Mouse (Mus musculus): ENCODE data around the gene Cdadc1. TPM values are rescaled to one million over a fixed set of nuclear protein-coding genes. Genes with fewer than 3 reads are reported as not detected.

Cdadc1 gene
- 24.7 and 28.9 TPM in 2 replicates for polyA plus RNA-seq (2016; fragmentation: Nextera tagmentation; extraction: Ambion mirVana)

- peak within 1 kb of the TSS; percentile 95 for H3K4me3 ChIP-seq
- H3K9me3 ChIP-seq, result no peaks in the 10 kb centered on the region
- peak; percentile 94 for DNase-seq (ENCODE audit: low spot score)
- peaks cover 8% of the 10 kb centered on the region; the same call in 1 of the 2 replicates for H3K36me3 ChIP-seq (replicated peaks)
- WGBS, result under 1% methylated on average over 48 of the region's 48 CpGs
- H3K27me3 ChIP-seq (replicated peaks; ENCODE audit: low read depth, poor library complexity, severe bottlenecking), result no peaks in the 10 kb centered on the region
- peaks cover 14% of the 10 kb centered on the region for H3K4me1 ChIP-seq
- H3K27ac ChIP-seq (replicated peaks), result peak within 1 kb of the TSS; percentile 84
These were observed at the start of gene Cdadc1 for GRCm38 (mm10) chr14:59597398-59598259. TSS of gene Cdadc1 (minus strand) at chr14:59597959.

- WGBS, result 73% methylated on average over 16 of the region's 16 CpGs
- peaks cover 58% of the 10 kb centered on the region for H3K4me1 ChIP-seq
- H3K9me3 ChIP-seq, result no peaks in the 10 kb centered on the region
- H3K27ac ChIP-seq (replicated peaks), result peak overlapping the region; percentile 49
- DNase-seq (ENCODE audit: low spot score), result no peak
- H3K4me3 ChIP-seq, result no peak overlapping the region
- H3K36me3 ChIP-seq (replicated peaks), result no peaks in the 10 kb centered on the region
- H3K27me3 ChIP-seq (replicated peaks; ENCODE audit: low read depth, poor library complexity, severe bottlenecking), result peaks cover 26% of the 10 kb centered on the region; the same call in 1 of the 2 replicates
These were observed 49.3 kb upstream of the Cdadc1 start for GRCm38 (mm10) chr14:59646826-59647697.

- H3K9me3 ChIP-seq, result no peaks in the 10 kb centered on the region
- no peak overlapping the region for H3K4me3 ChIP-seq
- peaks cover 26% of the 10 kb centered on the region; the same call in 1 of the 2 replicates for H3K27me3 ChIP-seq (replicated peaks; ENCODE audit: low read depth, poor library complexity, severe bottlenecking)
- no peak overlapping the region for H3K27ac ChIP-seq (replicated peaks)
- DNase-seq (ENCODE audit: low spot score), result no peak
- 68% methylated on average over 3 of the region's 3 CpGs for WGBS
- H3K4me1 ChIP-seq, result peaks cover 77% of the 10 kb centered on the region
- no peaks in the 10 kb centered on the region for H3K36me3 ChIP-seq (replicated peaks)
These were observed 47.1 kb upstream of the Cdadc1 start for GRCm38 (mm10) chr14:59644896-59645295.

GRCm38 (mm10) chr14:59644166-59644565 lies 46.4 kb upstream of the Cdadc1 start:
- 85% methylated on average over 1 of the region's 1 CpGs for WGBS
- no peak for DNase-seq (ENCODE audit: low spot score)
- H3K4me3 ChIP-seq, result no peak overlapping the region
- no peaks in the 10 kb centered on the region for H3K9me3 ChIP-seq
- no peaks in the 10 kb centered on the region for H3K36me3 ChIP-seq (replicated peaks)
- peaks cover 22% of the 10 kb centered on the region for H3K27me3 ChIP-seq (replicated peaks; ENCODE audit: low read depth, poor library complexity, severe bottlenecking)
- H3K4me1 ChIP-seq, result peaks cover 79% of the 10 kb centered on the region
- no peak overlapping the region for H3K27ac ChIP-seq (replicated peaks)

- no peak for DNase-seq (ENCODE audit: low spot score)
- 58% methylated on average over 12 of the region's 12 CpGs for WGBS
- Histone ChIP-seq H3K36me3 (replicated peaks) (no peaks in the 10 kb centered on the region), H3K4me3 (no peak overlapping the region), H3K27ac (replicated peaks) (peak overlapping the region; percentile 30; the same call in 1 of the 2 replicates), H3K4me1 (peaks cover 79% of the 10 kb centered on the region), H3K9me3 (no peaks in the 10 kb centered on the region), H3K27me3 (replicated peaks; ENCODE audit: low read depth, poor library complexity, severe bottlenecking) (peaks cover 27% of the 10 kb centered on the region)
These were observed 45.8 kb upstream of the Cdadc1 start for GRCm38 (mm10) chr14:59643582-59643981.

GRCm38 (mm10) chr14:59641856-59642255 lies 44.1 kb upstream of the Cdadc1 start:
- Histone ChIP-seq H3K36me3 (replicated peaks) (no peaks in the 10 kb centered on the region), H3K9me3 (no peaks in the 10 kb centered on the region), H3K27ac (replicated peaks) (no peak overlapping the region), H3K27me3 (replicated peaks; ENCODE audit: low read depth, poor library complexity, severe bottlenecking) (peaks cover 39% of the 10 kb centered on the region), H3K4me3 (no peak overlapping the region), H3K4me1 (peaks cover 68% of the 10 kb centered on the region)
- DNase-seq (ENCODE audit: low spot score), result peak; percentile 64
- 28% methylated on average over 5 of the region's 5 CpGs for whole genome bisulfite sequencing

GRCm38 (mm10) chr14:59638906-59639703 lies 41.3 kb upstream of the Cdadc1 start:
- 49% methylated on average over 7 of the region's 7 CpGs for WGBS
- Histone ChIP-seq H3K27me3 (replicated peaks; ENCODE audit: low read depth, poor library complexity, severe bottlenecking) (peaks cover 26% of the 10 kb centered on the region), H3K36me3 (replicated peaks) (no peaks in the 10 kb centered on the region), H3K9me3 (no peaks in the 10 kb centered on the region), H3K27ac (replicated peaks) (peak overlapping the region; percentile 41), H3K4me3 (no peak overlapping the region), H3K4me1 (peaks cover 50% of the 10 kb centered on the region)
- no peak for DNase-seq (ENCODE audit: low spot score)

GRCm38 (mm10) chr14:59633988-59634387 lies 36.2 kb upstream of the Cdadc1 start:
- Histone ChIP-seq H3K27ac (replicated peaks) (no peak overlapping the region), H3K27me3 (replicated peaks; ENCODE audit: low read depth, poor library complexity, severe bottlenecking) (peaks cover 33% of the 10 kb centered on the region), H3K4me3 (no peak overlapping the region), H3K4me1 (peaks cover 12% of the 10 kb centered on the region; the same call in 1 of the 2 replicates), H3K36me3 (replicated peaks) (peaks cover 37% of the 10 kb centered on the region), H3K9me3 (no peaks in the 10 kb centered on the region)
- no peak for DNase-seq (ENCODE audit: low spot score)
- WGBS, result 77% methylated on average over 9 of the region's 9 CpGs

- 71% methylated on average over 5 of the region's 5 CpGs for WGBS
- Histone ChIP-seq H3K4me1 (peaks cover 9% of the 10 kb centered on the region; the same call in 1 of the 2 replicates), H3K27me3 (replicated peaks; ENCODE audit: low read depth, poor library complexity, severe bottlenecking) (peaks cover 27% of the 10 kb centered on the region), H3K4me3 (no peak overlapping the region), H3K27ac (replicated peaks) (no peak overlapping the region), H3K9me3 (no peaks in the 10 kb centered on the region), H3K36me3 (replicated peaks) (peaks cover 37% of the 10 kb centered on the region)
- no peak for DNase-seq (ENCODE audit: low spot score)
These were observed 35.6 kb upstream of the Cdadc1 start for GRCm38 (mm10) chr14:59633295-59633898.

GRCm38 (mm10) chr14:59632067-59632466 lies 34.3 kb upstream of the Cdadc1 start:
- no peak for DNase-seq (ENCODE audit: low spot score)
- H3K27me3 ChIP-seq (replicated peaks; ENCODE audit: low read depth, poor library complexity, severe bottlenecking), result peaks cover 29% of the 10 kb centered on the region
- 92% methylated on average over 6 of the region's 6 CpGs for WGBS
- peaks cover 37% of the 10 kb centered on the region for H3K36me3 ChIP-seq (replicated peaks)
- no peak overlapping the region for H3K27ac ChIP-seq (replicated peaks)
- H3K9me3 ChIP-seq, result no peaks in the 10 kb centered on the region
- H3K4me3 ChIP-seq, result no peak overlapping the region
- H3K4me1 ChIP-seq, result peaks cover 20% of the 10 kb centered on the region

GRCm38 (mm10) chr14:59630096-59630495 lies 32.3 kb upstream of the Cdadc1 start:
- no peak overlapping the region for H3K4me3 ChIP-seq
- no peak overlapping the region for H3K27ac ChIP-seq (replicated peaks)
- peaks cover 37% of the 10 kb centered on the region for H3K36me3 ChIP-seq (replicated peaks)
- 90% methylated on average over 9 of the region's 9 CpGs for WGBS
- DNase-seq (ENCODE audit: low spot score), result peak; percentile 7
- peaks cover 39% of the 10 kb centered on the region for H3K4me1 ChIP-seq
- peaks cover 42% of the 10 kb centered on the region for H3K27me3 ChIP-seq (replicated peaks; ENCODE audit: low read depth, poor library complexity, severe bottlenecking)
- no peaks in the 10 kb centered on the region for H3K9me3 ChIP-seq
